Mouse (Mus musculus) olfactory bulb, adult 2 months (tissue): ENCODE data around the gene Siglec1.

Experiments used
- CTCF ChIP-seq: fragments of 200-500 bp; IDR thresholded peaks from 2 replicates; pipeline ENCODE4 v1.5.1; 2012; ENCODE audit warnings: low read depth, mild to moderate bottlenecking, low read length, moderate library complexity; ENCODE audit not compliant: insufficient read depth
- POLR2A ChIP-seq: fragments of 200-500 bp; IDR thresholded peaks from 2 replicates; pipeline ENCODE4 v1.6.1; 2012; ENCODE audit warnings: mild to moderate bottlenecking, low read depth, low read length, moderate library complexity; ENCODE audit not compliant: insufficient read depth

DNA sequence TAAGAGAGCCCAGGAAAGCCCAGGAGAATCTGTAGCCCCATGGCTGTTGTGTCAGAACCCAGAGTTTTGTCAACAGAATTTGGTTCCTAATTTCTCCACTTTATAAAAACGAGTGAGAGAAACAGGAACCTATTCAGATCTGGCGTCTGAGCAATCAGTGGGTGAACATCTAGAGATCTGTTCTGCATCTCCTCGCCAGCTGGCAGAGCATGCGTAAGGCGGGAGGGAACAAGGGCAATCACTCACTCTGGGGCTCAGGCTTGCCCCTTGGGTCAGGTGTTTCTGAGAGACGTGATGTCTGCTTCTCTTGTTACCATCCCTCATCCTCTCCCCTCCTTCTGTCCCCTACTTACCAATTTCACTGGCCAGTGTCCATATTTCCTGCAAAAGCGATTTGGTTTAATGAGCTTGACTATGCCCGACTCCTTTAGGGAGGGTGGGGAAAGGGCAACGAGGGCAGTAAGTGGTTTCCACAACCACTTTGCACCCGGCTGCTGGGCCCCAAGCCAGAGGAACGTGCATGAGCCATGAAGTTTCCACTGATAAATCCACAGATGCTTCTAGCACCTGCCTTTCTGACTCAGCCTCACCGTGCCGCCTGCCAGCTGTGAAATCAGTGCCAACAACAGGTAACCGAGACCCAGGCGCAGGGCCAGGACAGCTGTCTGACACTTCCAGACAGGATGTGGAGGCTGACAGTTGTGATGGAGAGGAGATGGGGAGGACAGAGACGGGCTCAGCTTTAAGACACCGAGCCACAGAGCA, 49.2 kb downstream of the Siglec1 start:
- TF ChIP-seq CTCF: no peak
- no peak for TF ChIP-seq POLR2A
